Mouse (Mus musculus): Measurements from ENCODE around the gene Rtkn. TPM values are rescaled to one million over a fixed set of nuclear protein-coding genes. Genes with fewer than 3 reads are reported as not detected.
A peak's percentile ranks its signal among the peaks of the same experiment; 100 is the strongest.

Rtkn gene
- total and polyA plus RNA-seq, 3 experiments: 5.4 to 8.3 TPM; not detected in 1

DNA sequence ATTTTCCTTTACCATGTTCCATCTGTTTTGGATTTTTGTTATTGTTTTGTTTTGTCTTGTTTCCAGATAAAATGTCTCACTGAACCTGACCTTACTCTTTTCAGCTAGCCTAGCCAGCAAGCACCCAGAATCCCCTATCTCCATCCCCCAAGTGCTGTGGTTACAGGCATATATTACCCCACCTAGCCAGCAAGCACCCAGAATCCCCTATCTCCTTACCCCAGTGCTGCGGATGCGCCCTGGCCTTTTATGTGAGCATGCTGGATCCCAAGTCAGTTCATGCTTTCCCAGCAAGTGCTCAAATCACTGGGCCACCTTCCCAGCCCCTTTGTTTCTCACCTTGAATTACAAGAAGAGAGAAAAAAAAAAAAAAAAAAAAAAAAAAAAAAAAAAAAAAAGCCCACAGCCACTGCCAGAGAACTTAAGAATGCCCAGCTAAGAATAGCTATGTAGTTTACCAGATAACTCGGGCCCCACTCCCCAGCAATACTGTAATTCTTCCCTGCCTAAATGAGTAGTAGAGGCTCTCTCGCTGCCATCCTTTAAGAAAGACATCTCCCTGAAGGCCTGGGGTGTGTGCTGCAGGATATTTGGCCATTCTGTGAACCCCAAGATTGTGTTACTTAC, 23.6 kb upstream of the Rtkn start:
- Histone ChIP-seq H3K4me1 (ENCODE audit: control insufficient read depth in 1 of 2, insufficient read depth in 2 of 2, low read length in 2 of 2) (peaks cover 0 to 3% of the 10 kb centered on the region in 2 experiments; a peak in 3 of 4 replicates), H3K9ac (ENCODE audit: control insufficient read depth, low read depth, low read length, poor library complexity, severe bottlenecking) (no peak overlapping the region)
- TF ChIP-seq TAL1 (IDR thresholded peaks at IDR 0.05; ENCODE audit: low read length) (peak; percentile 20; the same call in 1 of the 2 replicates), E2F4 (IDR thresholded peaks at IDR 0.05; ENCODE audit: borderline replicate concordance, low read depth, low read length) (no peak), ZNF384 (IDR thresholded peaks at IDR 0.05; ENCODE audit: low read depth, low read length) (peak; percentile 78)

DNA sequence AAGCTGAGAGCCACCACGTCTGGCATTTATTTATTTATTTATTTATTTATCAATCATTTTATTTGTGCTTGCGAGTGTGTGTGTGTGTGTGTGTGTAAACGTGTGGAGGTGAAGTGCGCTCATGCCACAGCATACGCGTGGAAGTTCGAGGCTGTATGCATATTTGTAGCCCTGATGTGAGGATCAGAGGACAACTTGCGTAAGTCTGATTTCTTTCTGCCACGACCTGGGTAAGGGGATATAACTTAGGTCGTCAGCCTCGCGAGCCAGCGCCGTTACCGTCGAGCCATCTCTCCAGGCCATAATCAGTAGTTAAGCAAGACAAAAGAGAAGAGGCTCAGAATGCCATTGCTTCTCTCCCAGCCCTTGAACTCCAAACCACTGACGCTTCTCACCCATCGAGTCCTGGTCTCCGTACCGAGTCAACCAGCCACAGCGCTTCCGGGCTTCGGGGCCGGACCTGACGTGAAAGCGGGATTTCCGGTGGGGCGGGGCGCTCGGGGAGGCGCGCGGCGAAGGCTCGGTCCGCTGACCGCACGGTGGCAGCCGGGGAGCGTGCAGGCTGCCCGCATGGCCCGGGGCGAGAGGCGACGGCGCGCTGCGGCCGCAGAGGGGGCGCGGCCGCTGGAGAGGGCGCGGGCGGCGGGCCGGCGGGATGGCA, 20.1 kb upstream of the Rtkn start, which contains the start of gene Mogs:
TSS of gene Mogs (plus strand) at position 486 of the 661 bp plus-strand sequence.
- H3K79me2 ChIP-seq (ENCODE audit: control insufficient read depth, insufficient read depth, low read length, poor library complexity): peaks cover 32% of the 10 kb centered on the region
- peak within 1 kb of the TSS; percentile 89 to 94 for H3K4me3 ChIP-seq (ENCODE audit: control insufficient read depth in 1 of 2, insufficient read depth in 1 of 2, low read depth in 2 of 2, low read length in 2 of 2)
- peaks cover 0 to 18% of the 10 kb centered on the region in 2 experiments; a peak in 3 of 4 replicates for H3K4me1 ChIP-seq (ENCODE audit: control insufficient read depth in 1 of 2, insufficient read depth in 2 of 2, low read length in 2 of 2)
- no peaks in the 10 kb centered on the region for H3K9me3 ChIP-seq (replicated peaks; ENCODE audit: insufficient read depth, low read length)
- H3K9ac ChIP-seq (ENCODE audit: control insufficient read depth, low read depth, low read length, poor library complexity, severe bottlenecking): peak within 1 kb of the TSS; percentile 88
- H3K36me3 ChIP-seq (ENCODE audit: control insufficient read depth in 1 of 2, insufficient read depth in 2 of 2, low read length in 2 of 2): peaks cover 0 to 20% of the 10 kb centered on the region in 2 experiments; a peak in 3 of 4 replicates
- peak; percentile 93 for DNase-seq (ENCODE audit: low read depth, low spot score)
- H3K27me3 ChIP-seq (ENCODE audit: control insufficient read depth in 1 of 2, insufficient read depth in 2 of 2, low read length in 2 of 2): no peaks in the 10 kb centered on the region
- H3K27ac ChIP-seq (ENCODE audit: control insufficient read depth, low read depth, low read length): peak within 1 kb of the TSS; percentile 90
- TF ChIP-seq TAL1 (IDR thresholded peaks at IDR 0.05; ENCODE audit: low read length): no peak
- no peak for TF ChIP-seq ZC3H11A (IDR thresholded peaks at IDR 0.05; ENCODE audit: low read depth, low read length)
- TF ChIP-seq RAD21 (IDR thresholded peaks at IDR 0.05; ENCODE audit: low read depth, low read length): no peak; the same call in none of the 2 replicates
- TF ChIP-seq ZKSCAN1 (IDR thresholded peaks at IDR 0.05; ENCODE audit: low read depth, low read length): no peak
- no peak for TF ChIP-seq E2F4 (IDR thresholded peaks at IDR 0.05; ENCODE audit: borderline replicate concordance, low read depth, low read length)
- peak; percentile 41; the same call in 1 of the 2 replicates for TF ChIP-seq NRF1 (IDR thresholded peaks at IDR 0.05; ENCODE audit: insufficient read depth, low read depth, low read length, poor library complexity, severe bottlenecking)
- no peak for TF ChIP-seq BHLHE40 (IDR thresholded peaks at IDR 0.05; ENCODE audit: borderline replicate concordance, low read depth, low read length)
- TF ChIP-seq NELFE (IDR thresholded peaks at IDR 0.05; ENCODE audit: low read depth, low read length): peak; percentile 96
- no peak for TF ChIP-seq RCOR1 (IDR thresholded peaks at IDR 0.05; ENCODE audit: low read depth, low read length)
- TF ChIP-seq CTCF (IDR thresholded peaks at IDR 0.05 in 2 of 3, conservative IDR thresholded peaks at IDR 0.05 in 1 of 3; ENCODE audit: control insufficient read depth in 1 of 3, insufficient read depth in 1 of 3, low read depth in 2 of 3, low read length in 3 of 3, poor library complexity in 1 of 3, severe bottlenecking in 1 of 3): peak in 1 of 3 experiments; percentile 53; a peak in 2 of 6 replicates
- no peak for TF ChIP-seq UBTF (IDR thresholded peaks at IDR 0.05; ENCODE audit: borderline replicate concordance, insufficient read depth, low read depth, low read length)
- TF ChIP-seq USF2 (IDR thresholded peaks at IDR 0.05; ENCODE audit: borderline replicate concordance in 1 of 2, insufficient read depth in 1 of 2, low read depth in 1 of 2, low read length in 2 of 2): no peak
- TF ChIP-seq SIN3A (IDR thresholded peaks at IDR 0.05; ENCODE audit: low read length): peak; percentile 92
- no peak for TF ChIP-seq ZNF384 (IDR thresholded peaks at IDR 0.05; ENCODE audit: low read depth, low read length)
- TF ChIP-seq TBP (IDR thresholded peaks at IDR 0.05; ENCODE audit: low read depth, low read length): peak; percentile 80
- TF ChIP-seq MAFK (IDR thresholded peaks at IDR 0.05; ENCODE audit: borderline replicate concordance, low read depth, low read length): no peak
- TF ChIP-seq GABPA (IDR thresholded peaks at IDR 0.05; ENCODE audit: low read depth, low read length): no peak
- TF ChIP-seq SMC3 (IDR thresholded peaks at IDR 0.05; ENCODE audit: low read depth, low read length): no peak
- TF ChIP-seq POLR2AphosphoS5 (IDR thresholded peaks at IDR 0.05; ENCODE audit: borderline replicate concordance, low read depth, low read length): no peak
- no peak for TF ChIP-seq GATA1 (IDR thresholded peaks at IDR 0.05; ENCODE audit: low read depth, low read length)
- TF ChIP-seq CHD2 (IDR thresholded peaks at IDR 0.05; ENCODE audit: low read length): no peak
- no peak for TF ChIP-seq MYB (IDR thresholded peaks at IDR 0.05; ENCODE audit: low read depth, low read length)
- peak; percentile 87 for TF ChIP-seq HCFC1 (IDR thresholded peaks at IDR 0.05; ENCODE audit: low read depth, low read length)
- TF ChIP-seq EP300 (IDR thresholded peaks at IDR 0.05; ENCODE audit: low read depth in 1 of 2, low read length in 2 of 2): no peak
- peak; percentile 95 for TF ChIP-seq POLR2AphosphoS2 (IDR thresholded peaks at IDR 0.05; ENCODE audit: low read length)
- TF ChIP-seq USF1 (IDR thresholded peaks at IDR 0.05; ENCODE audit: low read depth, low read length): no peak
- no peak; the same call in 1 of the 2 replicates for TF ChIP-seq KAT2A (conservative IDR thresholded peaks at IDR 0.05; ENCODE audit: low read depth, low read length)
- TF ChIP-seq TCF12 (IDR thresholded peaks at IDR 0.05; ENCODE audit: low read depth, low read length): peak; percentile 61

More for the DNA sequence above, 23.6 kb upstream of the Rtkn start:
- H3K79me2 ChIP-seq (ENCODE audit: control insufficient read depth, insufficient read depth, low read length, poor library complexity): peaks cover 29% of the 10 kb centered on the region
- no peak overlapping the region for H3K27ac ChIP-seq (ENCODE audit: control insufficient read depth, low read depth, low read length)
- no peaks in the 10 kb centered on the region for H3K27me3 ChIP-seq (ENCODE audit: control insufficient read depth in 1 of 2, insufficient read depth in 2 of 2, low read length in 2 of 2)
- no peaks in the 10 kb centered on the region for H3K9me3 ChIP-seq (replicated peaks; ENCODE audit: insufficient read depth, low read length)
- H3K4me3 ChIP-seq (ENCODE audit: control insufficient read depth in 1 of 2, insufficient read depth in 1 of 2, low read depth in 2 of 2, low read length in 2 of 2): no peak overlapping the region
- DNase-seq (ENCODE audit: low read depth, low spot score): no peak
- H3K36me3 ChIP-seq (ENCODE audit: control insufficient read depth in 1 of 2, insufficient read depth in 2 of 2, low read length in 2 of 2): peaks cover 0 to 11% of the 10 kb centered on the region in 2 experiments; a peak in 3 of 4 replicates

Measured in MEL (cell line).